19 mouse cellular contexts compared by ENCODE assay signal in the genomic region with DNA sequence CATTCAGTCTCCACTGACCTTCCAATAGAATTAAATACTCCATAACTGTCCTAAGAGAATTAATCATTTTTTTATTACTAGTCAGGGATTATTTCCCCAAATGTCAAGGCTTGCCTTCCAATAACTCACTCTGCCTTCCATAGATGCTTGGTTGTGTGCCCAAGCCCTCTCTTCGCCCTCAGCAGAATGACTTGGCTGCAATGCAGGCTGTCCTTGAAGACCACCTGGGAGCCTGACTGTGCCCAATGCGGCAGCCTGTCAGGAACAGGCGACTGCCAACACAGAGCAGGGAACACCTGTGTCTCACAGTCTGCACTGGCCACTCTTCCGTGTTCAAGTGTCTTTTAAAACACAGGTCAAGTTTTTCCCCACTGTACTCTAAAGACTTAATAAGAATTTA.
DNase-seq lines count a peak whose midpoint lies in the region; TF ChIP-seq lines count a peak whose summit lies in the region.
"Had no signal": no experiment of that assay in that cellular context is flagged by ENCODE, and none has a peak within 500 bp of the region (broad histone marks: within the 10 kb centered on the region; RNA-seq: fewer than 3 reads in every experiment).

No protein-coding gene starts in this region.

- no peak for TF ChIP-seq POLR2A in thymus, adult 2 months (IDR thresholded peaks at IDR 0.05; ENCODE audit: control insufficient read depth, extremely low read depth, insufficient read depth, low read length, poor library complexity)
- no peak for TF ChIP-seq POLR2A in heart, adult 2 months (IDR thresholded peaks at IDR 0.05; ENCODE audit: insufficient read depth, low read depth, low read length)

- H3K27ac ChIP-seq in thymus, adult 2 months (ENCODE audit: control insufficient read depth, insufficient read depth, low read length), result no peak overlapping the region
- no peak overlapping the region for H3K27ac ChIP-seq in heart, adult 2 months
- H3K27ac ChIP-seq: embryonic facial prominence, embryonic 10.5 days; hindbrain, embryonic 15.5 days; layer of hippocampus, adult 2 months; limb, embryonic 13.5 days; liver, embryonic 12.5 days; neural tube, embryonic 15.5 days had no signal

- H3K79me2 ChIP-seq in heart, adult 2 months (replicated peaks; ENCODE audit: control insufficient read depth, insufficient read depth, low read length), result no peaks in the 10 kb centered on the region

- H3K4me1 ChIP-seq in thymus, adult 2 months (replicated peaks; ENCODE audit: control insufficient read depth, insufficient read depth, low read length), result no peaks in the 10 kb centered on the region
- no peaks in the 10 kb centered on the region for H3K4me1 ChIP-seq in heart, adult 2 months (ENCODE audit: control insufficient read depth, insufficient read depth, low read length)
- H3K4me1 ChIP-seq: embryonic facial prominence, embryonic 10.5 days; hindbrain, embryonic 15.5 days; limb, embryonic 13.5 days; liver, embryonic 12.5 days; neural tube, embryonic 15.5 days had no signal

- no peaks in the 10 kb centered on the region for H3K27me3 ChIP-seq in thymus, adult 2 months (ENCODE audit: control insufficient read depth, insufficient read depth, low read length)
- H3K27me3 ChIP-seq in heart, adult 2 months (ENCODE audit: control insufficient read depth, insufficient read depth, low read length), result no peaks in the 10 kb centered on the region
- H3K27me3 ChIP-seq: hindbrain, embryonic 15.5 days; limb, embryonic 13.5 days; liver, embryonic 12.5 days; neural tube, embryonic 15.5 days had no signal

- peak; percentile 32 for DNase-seq in cerebellum, adult 11-12 months
- DNase-seq in cerebellum, adult 11 months, result no peak
- peak; percentile 20 to 36 for DNase-seq in adrenal gland, adult 18-20 months (ENCODE audit: low spot score in 2 of 2)
- DNase-seq in adrenal gland, postnatal 25 days, result peak; percentile 59
- peak; percentile 12 for DNase-seq in cerebellum, adult 9-10 months
- no peak for DNase-seq in thymus, adult 2 months
- DNase-seq in heart, adult 2 months, result no peak
- DNase-seq in urinary bladder, postnatal 10 days (ENCODE audit: low spot score), result no peak
- DNase-seq: kidney, postnatal 25 days; lung, adult 18-20 months; lung, postnatal 10 days; right cerebral cortex, adult 18-20 months; thymus, postnatal 25 days had no signal

- H3K9ac ChIP-seq in heart, adult 2 months (ENCODE audit: low read depth, low read length), result no peak overlapping the region
- H3K9ac ChIP-seq: hindbrain, embryonic 15.5 days; limb, embryonic 13.5 days; liver, embryonic 12.5 days; neural tube, embryonic 15.5 days had no signal

- WGBS in thymus, adult 2 months, result 87% methylated on average over 4 of the region's 4 CpGs
- WGBS in heart, adult 2 months, result 72% methylated on average over 4 of the region's 4 CpGs

- H3K36me3 ChIP-seq in thymus, adult 2 months (ENCODE audit: control insufficient read depth, insufficient read depth, low read length), result no peaks in the 10 kb centered on the region
- no peaks in the 10 kb centered on the region for H3K36me3 ChIP-seq in heart, adult 2 months (ENCODE audit: control insufficient read depth, insufficient read depth, low read length)
- H3K36me3 ChIP-seq: embryonic facial prominence, embryonic 10.5 days; hindbrain, embryonic 15.5 days; limb, embryonic 13.5 days; liver, embryonic 12.5 days; neural tube, embryonic 15.5 days had no signal

- TF ChIP-seq CTCF in thymus, adult 2 months (IDR thresholded peaks at IDR 0.05; ENCODE audit: borderline replicate concordance, control insufficient read depth, extremely low read depth, insufficient read depth, low read length, poor library complexity), result no peak
- TF ChIP-seq CTCF in heart, adult 2 months (IDR thresholded peaks at IDR 0.05), result no peak

- TF ChIP-seq EP300 in heart, adult 2 months (IDR thresholded peaks at IDR 0.05; ENCODE audit: insufficient read depth, low read depth, low read length), result no peak

- H3K4me3 ChIP-seq in thymus, adult 2 months (ENCODE audit: control insufficient read depth, insufficient read depth, low read length), result no peak overlapping the region
- H3K4me3 ChIP-seq in heart, adult 2 months, result no peak overlapping the region
- H3K4me3 ChIP-seq: embryonic facial prominence, embryonic 10.5 days; hindbrain, embryonic 15.5 days; layer of hippocampus, adult 2 months; limb, embryonic 13.5 days; liver, embryonic 12.5 days; neural tube, embryonic 15.5 days had no signal

- intact Hi-C loops in heart, adult 2 months (cut with DNase I), result no loop called here

Comparison
In these comparisons a context has a peak if more than half of its experiments do, and no peak if none do; other contexts are left out.
1. DNase-seq: peak in cerebellum, adult 11-12 months (single experiment), adrenal gland, adult 18-20 months (2 of 2), adrenal gland, postnatal 25 days (single experiment) and cerebellum, adult 9-10 months (single experiment); none in cerebellum, adult 11 months (single experiment), thymus, adult 2 months (single experiment), heart, adult 2 months (0 of 2) and urinary bladder, postnatal 10 days (single experiment).